Mouse (Mus musculus) intestine, embryonic 15.5 days (tissue): ENCODE data around the gene Lingo2. TPM values are rescaled to one million over a fixed set of nuclear protein-coding genes. Genes with fewer than 3 reads are reported as not detected.
A peak's percentile ranks its signal among the peaks of the same experiment; 100 is the strongest.

ENCODE experiments used
- microRNA counts: library from miRNA; unstranded; fragments of <30 nt; microRNA quantifications from one replicate; lab custom pipeline; 2016
- polyA plus RNA-seq: library from polyadenylated mRNA; unstranded; fragments of >200 nt; fragmentation: Nextera tagmentation; extraction: Ambion mirVana; gene quantifications from 2 replicates; pipeline ENCODE4 v1.2.1, GENCODE M21; 2015

Gene Lingo2
- polyA plus RNA-seq, 1 experiment from 2014 or later: 0.96 TPM

MicroRNA genes within 50 kb of the gene (microRNA counts, 519-probe panel; counts per million panel counts)
- microRNA mmu-miR-873 (lab: Ali Mortazavi, UCI) (1,957 counts per million, percentile 43 among the panel's probes with 10 or more counts), microRNA mmu-miR-876-3p (lab: Ali Mortazavi, UCI) (2,311 counts per million, percentile 60 among the panel's probes with 10 or more counts), microRNA mmu-miR-876-5p (lab: Ali Mortazavi, UCI) (902 counts per million, percentile 30 among the panel's probes with 10 or more counts)
